Mouse (Mus musculus) CH12.LX (cell line): ENCODE data around the gene Zbtb8b.
"Not testable (repeated sequence)": the region's sequence is repeated elsewhere in the genome, so short reads cannot be mapped to it uniquely, and the experiment has no call there.

Experiments
- EP300 ChIP-seq: IDR thresholded peaks from 2 replicates; pipeline ENCODE4 v1.6.1; 2011; ENCODE audit warnings: low read length, improper control_type of control experiment
- IRF4 ChIP-seq: IDR thresholded peaks from 2 replicates; pipeline ENCODE4 v1.6.1; 2014; ENCODE audit warnings: low read depth, mild to moderate bottlenecking, inconsistent platforms, low read length, improper control_type of control experiment
- MYC ChIP-seq: IDR thresholded peaks from 2 replicates; pipeline ENCODE4 v1.6.1; 2011; ENCODE audit warnings: low read depth, mild to moderate bottlenecking, improper control_type of control experiment, low read length
- POLR2A ChIP-seq: IDR thresholded peaks from 2 replicates; pipeline ENCODE4 v1.6.1; 2011; ENCODE audit warnings: low read depth, mild to moderate bottlenecking, improper control_type of control experiment, low read length
- ZC3H11A ChIP-seq: IDR thresholded peaks from 2 replicates; pipeline ENCODE4 v1.6.1; 2012; ENCODE audit warnings: low read depth, mild to moderate bottlenecking, inconsistent platforms, low read length, improper control_type of control experiment
- ZNF384 ChIP-seq: IDR thresholded peaks from 2 replicates; pipeline ENCODE4 v1.6.1; 2012; ENCODE audit warnings: low read depth, low read length, improper control_type of control experiment, inconsistent platforms

- not testable (repeated sequence) for TF ChIP-seq IRF4, MYC, EP300, ZC3H11A, POLR2A, ZNF384
Observed at GRCm38 (mm10) chr4:129457311-129457710, 16.7 kb upstream of the Zbtb8b start.
